Mouse (Mus musculus) liver, embryonic 12.5 days (tissue): ENCODE measurements around the gene Ahcyl2. TPM values are rescaled to one million over a fixed set of nuclear protein-coding genes. Genes with fewer than 3 reads are reported as not detected.
"Not testable (repeated sequence)": the region's sequence is repeated elsewhere in the genome, so short reads cannot be mapped to it uniquely, and the experiment has no call there.

Source experiments
- ATAC-seq: fragments of 200-750 bp; cut with Nextera tagmentation; 2 replicates; pipeline ENCODE4 v1.8.0; 2017; ENCODE audit warnings: moderate number of reproducible peaks, mild to moderate bottlenecking, moderate library complexity
- H3K27ac ChIP-seq: fragments of 300-500 bp; sonication (generic); 2 replicates; pipeline ENCODE4 v1.5.1; 2016; ENCODE audit warnings: mild to moderate bottlenecking
- H3K27me3 ChIP-seq: fragments of 300-500 bp; sonication (generic); replicated peaks from 2 replicates; pipeline ENCODE4 v1.6.1; 2016; ENCODE audit warnings: mild to moderate bottlenecking, moderate library complexity
- H3K36me3 ChIP-seq: fragments of 300-500 bp; sonication (generic); 2 replicates; pipeline ENCODE4 v1.6.1; 2016; ENCODE audit warnings: mild to moderate bottlenecking, moderate library complexity
- H3K4me1 ChIP-seq: fragments of 300-500 bp; sonication (generic); 2 replicates; pipeline ENCODE4 v1.6.1; 2016
- H3K4me2 ChIP-seq: fragments of 300-500 bp; sonication (generic); 2 replicates; pipeline ENCODE4 v1.6.1; 2016; ENCODE audit warnings: mild to moderate bottlenecking, moderate library complexity
- H3K4me3 ChIP-seq: fragments of 300-500 bp; sonication (generic); 2 replicates; pipeline ENCODE4 v1.5.1; 2016; ENCODE audit warnings: mild to moderate bottlenecking, moderate library complexity
- H3K9ac ChIP-seq: fragments of 300-500 bp; sonication (generic); 2 replicates; pipeline ENCODE4 v1.6.1; 2016; ENCODE audit warnings: mild to moderate bottlenecking, moderate library complexity
- H3K9me3 ChIP-seq: fragments of 300-500 bp; sonication (generic); replicated peaks from 2 replicates; pipeline ENCODE4 v1.6.1; 2016; ENCODE audit warnings: mild to moderate bottlenecking, moderate library complexity
- WGBS: fragments of 180-500 bp; shearing (Covaris S2); methylation state at CpG from one replicate; pipeline ENCODE4 v1.1.7; 2016; ENCODE audit not compliant: insufficient replicate concordance; 5-methylcytosine and 5-hydroxymethylcytosine counted together
- polyA plus RNA-seq: library from polyadenylated mRNA; unstranded; fragments of >200 nt; fragmentation: Nextera tagmentation; extraction: Ambion mirVana; gene quantifications from 2 replicates; pipeline ENCODE4 v1.2.1, GENCODE M21; 2016

The Ahcyl2 gene
- polyA plus RNA-seq, 1 experiment from 2014 or later, result 8.6 TPM

- no peak overlapping the region for H3K9ac ChIP-seq
- H3K9me3 ChIP-seq, result peaks cover 5% of the 10 kb centered on the region
- ATAC-seq, result no peak
- H3K4me2 ChIP-seq, result no peak overlapping the region
- peaks cover 29% of the 10 kb centered on the region for H3K36me3 ChIP-seq
- no peak overlapping the region for H3K27ac ChIP-seq
- H3K27me3 ChIP-seq, result no peaks in the 10 kb centered on the region
- WGBS, result 78% methylated on average over 11 of the region's 11 CpGs
- no peak overlapping the region for H3K4me3 ChIP-seq
- H3K4me1 ChIP-seq, result no peaks in the 10 kb centered on the region
Observed at GRCm38 (mm10) chr6:29753336-29753735, 14.5 kb upstream of the Ahcyl2 start.

- WGBS, result 79% methylated on average over 5 of the region's 5 CpGs
- Histone ChIP-seq H3K27me3 (no peaks in the 10 kb centered on the region), H3K27ac (no peak overlapping the region), H3K4me3 (no peak overlapping the region), H3K36me3 (peaks cover 42% of the 10 kb centered on the region), H3K4me1 (no peaks in the 10 kb centered on the region), H3K4me2 (no peak overlapping the region), H3K9me3 (no peaks in the 10 kb centered on the region), H3K9ac (no peak overlapping the region)
- no peak for ATAC-seq
Observed at GRCm38 (mm10) chr6:29756001-29756400, 11.8 kb upstream of the Ahcyl2 start.

- H3K4me1 ChIP-seq, result no peaks in the 10 kb centered on the region
- H3K9ac ChIP-seq, result no peak overlapping the region
- no peaks in the 10 kb centered on the region for H3K9me3 ChIP-seq
- no peak overlapping the region for H3K4me2 ChIP-seq
- H3K4me3 ChIP-seq, result no peak overlapping the region
- H3K36me3 ChIP-seq, result peaks cover 42% of the 10 kb centered on the region
- H3K27me3 ChIP-seq, result no peaks in the 10 kb centered on the region
- no peak overlapping the region for H3K27ac ChIP-seq
- no peak for ATAC-seq
- WGBS, result 83% methylated on average over 4 of the region's 4 CpGs
Observed at GRCm38 (mm10) chr6:29756476-29756875, 11.3 kb upstream of the Ahcyl2 start.

GRCm38 (mm10) chr6:29758417-29758816, 9.4 kb upstream of the Ahcyl2 start:
- no peaks in the 10 kb centered on the region for H3K9me3 ChIP-seq
- no peaks in the 10 kb centered on the region for H3K27me3 ChIP-seq
- no peak overlapping the region for H3K4me2 ChIP-seq
- no peak for ATAC-seq
- 34% methylated on average over 4 of the region's 4 CpGs for WGBS
- H3K4me1 ChIP-seq, result no peaks in the 10 kb centered on the region
- no peak overlapping the region for H3K27ac ChIP-seq
- no peak overlapping the region for H3K9ac ChIP-seq
- no peak overlapping the region for H3K4me3 ChIP-seq
- H3K36me3 ChIP-seq, result peaks cover 41% of the 10 kb centered on the region

GRCm38 (mm10) chr6:29759012-29759679, 8.7 kb upstream of the Ahcyl2 start:
- H3K27ac ChIP-seq, result no peak overlapping the region
- no peak; the same call in 1 of the 2 replicates for ATAC-seq
- no peak overlapping the region for H3K4me2 ChIP-seq
- H3K9me3 ChIP-seq, result no peaks in the 10 kb centered on the region
- H3K36me3 ChIP-seq, result peaks cover 38% of the 10 kb centered on the region
- H3K4me1 ChIP-seq, result no peaks in the 10 kb centered on the region
- 71% methylated on average over 13 of the region's 13 CpGs for WGBS
- H3K9ac ChIP-seq, result no peak overlapping the region
- no peaks in the 10 kb centered on the region for H3K27me3 ChIP-seq
- no peak overlapping the region for H3K4me3 ChIP-seq

GRCm38 (mm10) chr6:29760397-29760796, 7.4 kb upstream of the Ahcyl2 start:
- peaks cover 30% of the 10 kb centered on the region for H3K36me3 ChIP-seq
- not testable (repeated sequence) for H3K4me3 ChIP-seq, H3K4me1 ChIP-seq, H3K4me2 ChIP-seq, H3K27ac ChIP-seq, H3K9ac ChIP-seq, ATAC-seq, H3K9me3 ChIP-seq, H3K27me3 ChIP-seq
- 82% methylated on average over 2 of the region's 2 CpGs for WGBS

GRCm38 (mm10) chr6:29761282-29761681, 6.5 kb upstream of the Ahcyl2 start:
- 68% methylated on average over 4 of the region's 4 CpGs for WGBS
- H3K36me3 ChIP-seq, result peaks cover 27% of the 10 kb centered on the region
- no peak overlapping the region for H3K9ac ChIP-seq
- H3K4me2 ChIP-seq, result no peak overlapping the region
- H3K27me3 ChIP-seq, result no peaks in the 10 kb centered on the region
- H3K27ac ChIP-seq, result no peak overlapping the region
- H3K4me1 ChIP-seq, result no peaks in the 10 kb centered on the region
- no peak for ATAC-seq
- H3K4me3 ChIP-seq, result no peak overlapping the region
- no peaks in the 10 kb centered on the region for H3K9me3 ChIP-seq

- no peak overlapping the region for H3K27ac ChIP-seq
- WGBS, result 55% methylated on average over 4 of the region's 4 CpGs
- no peaks in the 10 kb centered on the region for H3K27me3 ChIP-seq
- no peak overlapping the region for H3K4me2 ChIP-seq
- H3K9ac ChIP-seq, result no peak overlapping the region
- H3K36me3 ChIP-seq, result peaks cover 16% of the 10 kb centered on the region
- ATAC-seq, result no peak
- no peaks in the 10 kb centered on the region for H3K9me3 ChIP-seq
- no peak overlapping the region for H3K4me3 ChIP-seq
- H3K4me1 ChIP-seq, result no peaks in the 10 kb centered on the region
Observed at GRCm38 (mm10) chr6:29762524-29762923, 5.3 kb upstream of the Ahcyl2 start.

GRCm38 (mm10) chr6:29766874-29767273, 937 bp upstream of the Ahcyl2 start:
- Histone ChIP-seq H3K36me3 (no peaks in the 10 kb centered on the region), H3K4me3 (no peak overlapping the region), H3K4me2 (no peak overlapping the region), H3K9me3 (no peaks in the 10 kb centered on the region), H3K27me3 (no peaks in the 10 kb centered on the region), H3K27ac (no peak overlapping the region), H3K4me1 (peaks cover 19% of the 10 kb centered on the region), H3K9ac (no peak overlapping the region)
- WGBS, result 86% methylated on average over 2 of the region's 2 CpGs
- ATAC-seq, result no peak

- H3K9me3 ChIP-seq, result no peaks in the 10 kb centered on the region
- H3K27me3 ChIP-seq, result no peaks in the 10 kb centered on the region
- ATAC-seq, result peak; percentile 67
- H3K4me2 ChIP-seq, result peak overlapping the region; percentile 99
- peaks cover 19% of the 10 kb centered on the region for H3K4me1 ChIP-seq
- peak overlapping the region; percentile 84 for H3K27ac ChIP-seq
- under 1% methylated on average over 50 of the region's 50 CpGs for WGBS
- peak overlapping the region; percentile 90 for H3K9ac ChIP-seq
- peak overlapping the region; percentile 93 for H3K4me3 ChIP-seq
- no peaks in the 10 kb centered on the region for H3K36me3 ChIP-seq
Observed at GRCm38 (mm10) chr6:29768791-29769441, 1.1 kb downstream of the Ahcyl2 start.

- Histone ChIP-seq H3K27me3 (no peaks in the 10 kb centered on the region), H3K36me3 (no peaks in the 10 kb centered on the region), H3K9me3 (no peaks in the 10 kb centered on the region), H3K4me1 (peaks cover 26% of the 10 kb centered on the region), H3K27ac (no peak overlapping the region), H3K9ac (no peak overlapping the region), H3K4me2 (no peak overlapping the region), H3K4me3 (no peak overlapping the region)
- WGBS, result 70% methylated on average over 2 of the region's 2 CpGs
- ATAC-seq, result no peak
Observed at GRCm38 (mm10) chr6:29770672-29771321, 3.0 kb downstream of the Ahcyl2 start.

- ATAC-seq, result no peak
- Histone ChIP-seq H3K27me3 (no peaks in the 10 kb centered on the region), H3K9ac (no peak overlapping the region), H3K36me3 (no peaks in the 10 kb centered on the region), H3K4me1 (peaks cover 40% of the 10 kb centered on the region), H3K4me3 (no peak overlapping the region), H3K4me2 (no peak overlapping the region), H3K9me3 (no peaks in the 10 kb centered on the region), H3K27ac (no peak overlapping the region)
- WGBS, result 81% methylated on average over 3 of the region's 3 CpGs
Observed at GRCm38 (mm10) chr6:29772236-29772635, 4.4 kb downstream of the Ahcyl2 start.
